Mouse (Mus musculus) midbrain, embryonic 14.5 days (tissue): ENCODE results near the gene Car3. TPM values are rescaled to one million over a fixed set of nuclear protein-coding genes. Genes with fewer than 3 reads are reported as not detected.

Experiments used
- ATAC-seq: fragments of 200-750 bp; cut with Nextera tagmentation; 2 replicates; pipeline ENCODE4 v1.8.0; 2017; ENCODE audit warnings: moderate number of reproducible peaks, moderate library complexity; ENCODE audit not compliant: low FRiP score, low TSS enrichment
- DNase-seq: peaks from one replicate; pipeline ENCODE4 v3.0.0-alpha.2; 2015
- H3K27ac ChIP-seq: fragments of 300-500 bp; sonication (generic); replicated peaks from 2 replicates; pipeline ENCODE4 v1.5.1; 2014; ENCODE audit warnings: mild to moderate bottlenecking, low read depth, low read length, moderate library complexity
- H3K27me3 ChIP-seq: fragments of 300-500 bp; sonication (generic); 2 replicates; pipeline ENCODE4 v1.6.1; 2014; ENCODE audit warnings: low read length, control low read depth, mixed read lengths; ENCODE audit not compliant: control insufficient read depth, insufficient read depth
- H3K36me3 ChIP-seq: fragments of 300-500 bp; sonication (generic); 2 replicates; pipeline ENCODE4 v1.6.1; 2014; ENCODE audit warnings: low read length, control low read depth; ENCODE audit not compliant: control insufficient read depth, insufficient read depth
- H3K4me1 ChIP-seq: fragments of 300-500 bp; sonication (generic); 2 replicates; pipeline ENCODE4 v1.6.1; 2014; ENCODE audit warnings: mild to moderate bottlenecking, antibody characterized with exemption, low read length, control low read depth; ENCODE audit not compliant: control insufficient read depth, insufficient read depth
- H3K4me2 ChIP-seq: fragments of 300-500 bp; sonication (generic); 2 replicates; pipeline ENCODE4 v1.6.1; 2014; ENCODE audit warnings: mild to moderate bottlenecking, low read length, moderate library complexity
- H3K4me3 ChIP-seq: fragments of 300-500 bp; sonication (generic); replicated peaks from 2 replicates; pipeline ENCODE4 v1.5.1; 2014; ENCODE audit warnings: low read depth, low read length
- H3K9ac ChIP-seq: fragments of 300-500 bp; sonication (generic); replicated peaks from 2 replicates; pipeline ENCODE4 v1.6.1; 2014; ENCODE audit warnings: mild to moderate bottlenecking, low read length, moderate library complexity
- H3K9me3 ChIP-seq: fragments of 300-500 bp; sonication (generic); 2 replicates; pipeline ENCODE4 v1.6.1; 2016; ENCODE audit warnings: low read length, control low read depth, mixed read lengths; ENCODE audit not compliant: control insufficient read depth
- WGBS: fragments of 180-500 bp; shearing (Covaris S2); extraction: QIAGEN DNeasy Blood & Tissue Kit; methylation state at CpG from one replicate; pipeline ENCODE4 v1.1.7; 2014; 5-methylcytosine and 5-hydroxymethylcytosine counted together
- polyA plus RNA-seq: library from polyadenylated mRNA; unstranded; fragments of >200 nt; fragmentation: Nextera tagmentation; extraction: Ambion mirVana; gene quantifications from 2 replicates; pipeline ENCODE4 v1.2.1, GENCODE M21; 2014

The Car3 gene
- polyA plus RNA-seq, 1 experiment from 2014 or later = 1.8 TPM

DNA sequence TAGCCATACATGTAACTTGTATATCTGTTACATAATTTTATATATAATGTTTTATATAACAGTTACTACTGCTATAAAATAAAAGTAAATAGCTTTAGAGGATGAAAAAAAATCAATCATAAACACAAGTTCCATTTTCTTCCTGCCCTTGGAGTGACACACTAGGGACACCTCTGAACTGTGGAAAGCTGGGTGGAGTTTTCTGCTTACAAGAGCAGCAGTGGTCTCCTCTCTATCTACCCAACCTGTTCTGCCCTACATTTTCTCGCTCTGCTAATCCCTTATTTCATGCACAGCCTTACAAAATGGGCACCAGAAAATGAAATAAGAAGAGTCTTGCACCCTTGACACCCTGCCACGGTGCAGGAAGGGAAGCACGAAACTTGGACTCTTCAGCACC is 16.0 kb downstream of the Car3 start:
- H3K4me3 ChIP-seq = no peak overlapping the region
- no peak overlapping the region for H3K4me2 ChIP-seq
- no peak overlapping the region for H3K27ac ChIP-seq
- H3K36me3 ChIP-seq = no peaks in the 10 kb centered on the region
- H3K4me1 ChIP-seq = no peaks in the 10 kb centered on the region
- ATAC-seq = no peak
- no peaks in the 10 kb centered on the region for H3K27me3 ChIP-seq
- no peak overlapping the region for H3K9ac ChIP-seq
- DNase-seq = no peak
- H3K9me3 ChIP-seq = no peaks in the 10 kb centered on the region
- WGBS = 82% methylated on average over 3 of the region's 3 CpGs

DNA sequence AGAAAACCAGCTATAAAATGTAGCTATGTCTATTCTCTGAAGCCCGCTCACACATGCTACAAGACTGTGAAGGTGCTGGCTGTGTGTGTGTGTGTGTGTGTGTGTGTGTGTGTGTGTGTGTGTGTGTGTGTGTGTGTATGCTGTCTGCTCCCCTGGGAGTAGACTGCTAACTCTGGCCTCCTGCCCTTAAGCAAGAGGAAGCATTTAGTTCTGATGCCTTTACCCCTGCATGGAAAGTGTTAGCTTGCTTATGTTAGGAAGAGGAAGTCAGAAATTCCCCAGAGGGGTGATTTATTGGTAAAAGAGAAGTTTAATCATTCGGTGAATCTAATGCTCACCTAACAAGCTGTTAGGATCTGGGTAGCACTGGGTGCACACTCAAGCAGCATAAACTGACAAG is 17.0 kb downstream of the Car3 start:
- Histone ChIP-seq H3K27ac (no peak overlapping the region), H3K4me3 (no peak overlapping the region), H3K36me3 (no peaks in the 10 kb centered on the region), H3K4me2 (no peak overlapping the region), H3K4me1 (no peaks in the 10 kb centered on the region), H3K27me3 (no peaks in the 10 kb centered on the region), H3K9ac (no peak overlapping the region), H3K9me3 (no peaks in the 10 kb centered on the region)
- DNase-seq = no peak
- 90% methylated on average over 2 of the region's 2 CpGs for WGBS
- ATAC-seq = no peak

DNA sequence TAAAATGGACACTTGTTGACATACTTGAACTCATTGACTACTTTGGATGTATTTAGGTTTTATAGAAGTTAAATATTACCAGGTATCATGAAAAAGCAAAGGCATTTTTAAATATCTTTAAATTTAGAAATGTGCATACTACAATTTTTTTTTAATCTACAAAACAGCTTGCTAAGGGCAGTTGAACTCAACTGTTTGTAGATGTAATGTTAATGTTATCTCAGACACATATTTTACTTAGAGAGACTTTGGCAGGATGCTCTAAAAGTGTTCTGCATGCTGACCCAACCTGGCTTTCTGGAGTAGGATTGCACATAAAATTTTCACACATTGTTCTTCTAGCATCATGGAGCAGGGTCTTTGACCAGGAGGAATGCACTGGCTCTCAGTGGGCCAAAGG is 18.7 kb downstream of the Car3 start:
- H3K4me3 ChIP-seq = no peak overlapping the region

DNA sequence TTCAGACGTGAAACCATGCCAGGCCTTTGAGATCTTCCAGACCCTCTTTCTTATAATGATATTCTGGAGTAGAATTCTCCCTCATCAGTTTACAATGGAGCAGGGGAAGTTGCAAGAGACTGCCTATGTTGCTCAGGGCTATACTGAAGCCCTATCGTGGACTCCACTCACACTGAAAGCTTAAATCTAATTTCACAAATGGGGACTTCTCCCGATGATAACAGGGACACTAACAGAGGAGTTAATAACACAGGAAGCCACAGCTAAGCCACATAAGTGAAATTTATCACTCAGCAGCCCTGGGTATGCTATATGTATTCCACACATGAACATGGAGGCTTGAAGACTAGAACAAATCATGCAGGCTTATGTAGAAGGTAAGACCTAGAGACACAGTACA is 19.4 kb downstream of the Car3 start:
- no peak for ATAC-seq
- 78% methylated on average over 3 of the region's 3 CpGs for WGBS
- no peaks in the 10 kb centered on the region for H3K36me3 ChIP-seq

More for the DNA sequence above, 18.7 kb downstream of the Car3 start:
- H3K27ac ChIP-seq = no peak overlapping the region
- no peak overlapping the region for H3K4me2 ChIP-seq
- H3K36me3 ChIP-seq = no peaks in the 10 kb centered on the region
- H3K9me3 ChIP-seq = no peaks in the 10 kb centered on the region
- DNase-seq (no peak), ATAC-seq (no peak)
- no peak overlapping the region for H3K9ac ChIP-seq
- H3K27me3 ChIP-seq = no peaks in the 10 kb centered on the region
- H3K4me1 ChIP-seq = no peaks in the 10 kb centered on the region

DNA sequence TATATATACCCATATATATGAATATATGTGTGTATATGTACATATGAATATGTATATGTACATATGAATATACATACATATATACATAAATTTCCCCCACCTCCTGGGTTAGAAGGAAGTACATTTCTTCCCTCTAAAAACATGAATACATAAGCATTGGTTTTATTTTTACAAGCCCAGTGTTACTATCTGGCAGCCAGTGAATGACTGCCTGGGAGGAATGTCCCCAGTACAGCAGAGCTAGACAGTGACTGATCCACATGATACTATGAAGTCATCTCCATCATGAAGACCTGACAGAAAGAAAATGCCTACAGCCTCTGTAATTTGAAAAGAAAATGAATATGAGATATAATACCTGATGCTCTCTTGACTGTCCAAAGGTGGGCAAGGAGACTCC is 21.5 kb downstream of the Car3 start:
- no peaks in the 10 kb centered on the region for H3K4me1 ChIP-seq
- no peaks in the 10 kb centered on the region for H3K27me3 ChIP-seq
- H3K4me3 ChIP-seq = no peak overlapping the region
- no peaks in the 10 kb centered on the region for H3K9me3 ChIP-seq
- H3K36me3 ChIP-seq = no peaks in the 10 kb centered on the region
- H3K9ac ChIP-seq = no peak overlapping the region
- DNase-seq (no peak), ATAC-seq (no peak)
- no peak overlapping the region for H3K4me2 ChIP-seq
- H3K27ac ChIP-seq = no peak overlapping the region

More for the DNA sequence above, 19.4 kb downstream of the Car3 start:
- Histone ChIP-seq H3K9ac (no peak overlapping the region), H3K27ac (no peak overlapping the region), H3K4me2 (no peak overlapping the region), H3K4me3 (no peak overlapping the region), H3K9me3 (no peaks in the 10 kb centered on the region), H3K27me3 (no peaks in the 10 kb centered on the region), H3K4me1 (no peaks in the 10 kb centered on the region)
- DNase-seq = no peak

DNA sequence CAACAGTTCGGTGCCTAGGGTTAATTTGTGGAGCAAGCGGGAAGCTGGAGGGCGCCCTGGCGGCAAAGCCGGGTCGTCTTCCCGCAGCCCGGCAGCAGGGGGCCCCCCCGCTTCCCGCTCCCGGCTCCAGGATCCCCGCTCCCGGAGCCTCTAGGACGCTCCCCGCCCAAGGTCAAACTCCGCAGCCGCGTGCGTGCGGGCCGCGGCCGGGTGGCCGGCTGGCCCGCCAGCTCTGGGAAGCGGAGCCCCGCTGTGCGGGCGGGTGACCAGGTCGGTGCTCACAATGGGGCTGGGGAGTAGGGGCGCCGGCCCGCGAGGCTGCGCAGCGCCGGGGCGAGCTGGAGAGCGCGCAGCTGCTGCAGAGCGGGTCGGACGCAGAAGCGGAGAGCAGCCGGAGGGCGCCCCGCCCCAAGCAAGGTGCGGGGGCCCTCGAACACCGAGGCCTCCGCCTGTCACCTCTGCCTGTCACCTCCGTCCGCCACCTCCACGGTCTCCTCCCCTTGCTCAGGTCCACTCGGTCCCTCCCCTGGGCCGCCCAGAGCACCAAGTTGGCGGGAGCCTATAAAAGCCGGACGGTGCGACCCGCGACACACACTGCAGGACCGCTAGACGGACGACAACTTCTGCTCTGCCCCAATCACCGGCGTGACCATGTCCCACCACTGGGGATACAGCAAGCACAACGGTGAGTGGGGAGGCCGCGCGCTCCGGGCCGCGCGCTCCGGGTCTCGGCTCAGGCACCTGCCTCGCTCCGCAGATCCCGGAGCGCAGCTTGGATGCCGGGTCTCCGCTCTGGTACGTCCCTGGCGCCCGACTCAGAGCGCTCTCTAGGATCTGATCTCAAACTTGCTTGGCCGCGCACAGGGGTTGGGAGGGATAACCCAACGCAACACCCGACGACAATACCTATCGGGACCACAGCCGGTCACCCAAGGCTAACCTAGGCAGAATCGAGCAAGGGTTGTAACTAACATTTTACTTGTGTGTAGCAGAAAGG is 23.1 kb downstream of the Car3 start, which contains the start of gene Car2:
Gene Car2, plus strand, starts transcription at position 172 of the 997 bp plus-strand sequence.
- H3K9me3 ChIP-seq = no peaks in the 10 kb centered on the region
- DNase-seq = peak; percentile 86
- H3K36me3 ChIP-seq = no peaks in the 10 kb centered on the region
- peak within 1 kb of the TSS; percentile 73 for H3K9ac ChIP-seq
- peak; percentile 87 for ATAC-seq
- under 1% methylated on average over 95 of the region's 95 CpGs for WGBS
- peak within 1 kb of the TSS; percentile 80 for H3K4me3 ChIP-seq
- no peaks in the 10 kb centered on the region for H3K27me3 ChIP-seq
- peak within 1 kb of the TSS; percentile 38; the same call in 1 of the 2 replicates for H3K27ac ChIP-seq
- H3K4me1 ChIP-seq = no peaks in the 10 kb centered on the region
- H3K4me2 ChIP-seq = peak within 1 kb of the TSS; percentile 87

DNA sequence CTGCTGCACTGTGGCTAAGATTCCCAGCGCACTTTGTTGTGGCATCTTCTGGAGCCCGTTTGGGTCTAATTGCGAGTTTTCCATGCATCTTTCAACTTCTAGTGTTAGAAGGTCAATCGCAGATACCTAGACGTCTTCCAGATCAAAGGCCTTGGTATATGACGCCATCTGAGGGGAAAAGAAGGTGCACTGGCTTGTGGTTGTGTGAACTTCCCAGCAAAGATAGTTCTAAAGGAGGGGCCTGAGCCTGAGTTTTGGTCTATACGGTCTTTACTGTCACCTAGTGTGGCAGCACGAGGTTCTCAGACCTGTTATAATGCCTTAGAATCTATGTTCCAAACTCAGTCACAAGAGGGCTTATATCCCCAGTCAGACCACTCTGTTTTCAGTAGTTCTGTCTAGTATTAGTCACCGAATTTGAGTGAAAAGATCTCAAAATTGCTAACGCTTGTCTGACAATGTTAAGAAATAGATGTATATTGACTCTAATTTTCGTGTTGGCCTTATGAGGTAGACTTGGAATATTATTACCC is 23.9 kb downstream of the Car3 start:
- Histone ChIP-seq H3K4me1 (no peaks in the 10 kb centered on the region), H3K4me3 (peak overlapping the region; percentile 80), H3K27me3 (no peaks in the 10 kb centered on the region), H3K9me3 (no peaks in the 10 kb centered on the region), H3K27ac (no peak overlapping the region), H3K9ac (peak overlapping the region; percentile 73; the same call in 1 of the 2 replicates), H3K4me2 (peak overlapping the region; percentile 87), H3K36me3 (no peaks in the 10 kb centered on the region)
- DNase-seq (peak; percentile 18), ATAC-seq (no peak)
- 41% methylated on average over 11 of the region's 11 CpGs for WGBS

DNA sequence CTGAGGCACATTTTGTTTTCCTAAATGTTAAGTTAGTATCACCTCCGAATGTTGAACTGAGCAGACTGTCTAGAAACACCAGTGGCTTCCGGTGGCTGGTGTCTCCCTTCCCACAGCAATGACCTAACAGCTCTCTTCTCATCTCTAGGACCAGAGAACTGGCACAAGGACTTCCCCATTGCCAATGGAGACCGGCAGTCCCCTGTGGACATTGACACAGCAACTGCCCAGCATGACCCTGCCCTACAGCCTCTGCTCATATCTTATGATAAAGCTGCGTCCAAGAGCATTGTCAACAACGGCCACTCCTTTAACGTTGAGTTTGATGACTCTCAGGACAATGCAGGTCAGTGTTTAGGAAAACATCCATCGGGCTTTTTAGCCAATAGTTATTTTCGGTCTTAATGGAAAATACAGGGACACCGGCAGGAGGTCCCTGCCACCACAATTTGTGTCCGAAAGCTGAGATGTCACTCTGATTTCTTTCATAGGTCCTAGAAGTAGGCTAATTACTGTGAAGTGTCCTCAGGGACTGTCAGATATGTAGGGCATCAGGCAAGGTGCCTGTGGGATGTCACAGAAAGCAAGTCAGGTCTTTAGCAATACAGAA is 24.5 kb downstream of the Car3 start:
- no peak for DNase-seq
- Histone ChIP-seq H3K4me1 (no peaks in the 10 kb centered on the region), H3K27me3 (no peaks in the 10 kb centered on the region), H3K9ac (no peak overlapping the region), H3K27ac (no peak overlapping the region), H3K36me3 (no peaks in the 10 kb centered on the region), H3K4me3 (no peak overlapping the region), H3K4me2 (no peak overlapping the region), H3K9me3 (no peaks in the 10 kb centered on the region)
- ATAC-seq = no peak
- WGBS = 80% methylated on average over 10 of the region's 10 CpGs
